In the genomic region with DNA sequence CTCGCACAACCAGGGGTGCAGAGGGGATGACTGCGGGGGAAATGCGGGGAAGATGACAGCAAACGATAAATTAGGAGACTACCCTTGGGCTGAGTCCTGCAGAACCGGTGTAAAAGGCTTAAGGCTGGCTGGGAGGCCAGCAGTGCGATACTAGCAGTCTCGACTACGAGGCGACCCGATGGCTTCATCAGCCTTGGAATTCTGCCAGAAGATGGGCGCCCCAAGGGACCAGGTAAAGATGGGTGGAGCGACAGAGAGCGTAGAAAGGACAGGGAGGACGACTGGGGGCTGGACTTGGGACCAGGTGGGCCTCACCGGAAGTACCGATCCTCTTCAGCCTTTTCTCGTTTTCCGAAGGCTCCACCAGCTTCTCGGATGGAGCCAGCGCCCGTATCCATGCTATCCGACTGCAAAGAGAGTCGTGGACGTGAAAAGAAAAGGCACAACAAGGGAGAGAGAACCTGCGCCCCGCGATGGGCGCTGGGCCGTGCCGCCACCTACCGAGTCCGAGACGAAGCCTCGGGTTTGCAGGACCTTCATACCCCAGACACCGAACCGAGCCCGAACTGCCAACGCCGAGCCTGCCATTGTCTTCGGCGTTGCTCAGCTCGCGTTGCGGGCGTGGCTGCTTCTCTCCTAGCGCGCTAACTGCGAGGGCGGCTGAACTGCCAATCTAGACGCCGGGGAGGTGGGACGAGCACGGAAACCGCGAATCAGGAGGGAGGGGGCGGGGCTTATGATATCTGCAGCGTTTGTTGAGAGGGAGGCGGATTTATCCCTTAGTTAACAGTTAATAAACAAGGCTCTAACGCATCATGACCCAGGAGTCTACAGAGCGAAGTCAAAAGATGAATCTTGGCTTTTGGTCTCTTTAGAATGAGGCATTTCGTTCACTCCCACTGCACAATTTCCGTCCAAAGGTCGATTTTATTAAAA, we compare ENCODE assay signal across 8 mouse cellular contexts. TPM values are rescaled to one million over a fixed set of nuclear protein-coding genes. Genes with fewer than 3 reads are reported as not detected.
DNase-seq lines count a peak whose midpoint lies in the region; ATAC-seq lines count a peak whose summit lies in the region.

A gene (minus strand): TSS at position 679 of the 936 bp plus-strand sequence.

- peak within 1 kb of the TSS; percentile 95 for H3K27ac ChIP-seq in hindbrain, embryonic 12.5 days

- DNase-seq in NIH3T3 (ENCODE audit: low read depth), result peak; percentile 96
- peak; percentile 91 for DNase-seq in cerebellum, adult 9-11 months
- DNase-seq in frontal cortex, postnatal 10 days (ENCODE audit: low spot score in 2 of 2), result peak; percentile 81 to 86
- peak; percentile 87 to 88 for DNase-seq in layer of hippocampus, postnatal 36 days
- DNase-seq in lung, postnatal 36 days, result peak; percentile 96
- peak; percentile 82 for DNase-seq in retina, postnatal 7 days (ENCODE audit: low read depth, low spot score)
- DNase-seq in urinary bladder, adult 2 months (ENCODE audit: low spot score), result peak; percentile 70

- peaks cover 38% of the 10 kb centered on the region for H3K4me1 ChIP-seq in hindbrain, embryonic 12.5 days

- peak within 1 kb of the TSS; percentile 86 for H3K9ac ChIP-seq in hindbrain, embryonic 12.5 days

- under 1% methylated on average over 60 of the region's 63 CpGs for WGBS in hindbrain, embryonic 12.5 days

- H3K4me2 ChIP-seq in hindbrain, embryonic 12.5 days (replicated peaks), result peak within 1 kb of the TSS; percentile 82

- no peaks in the 10 kb centered on the region for H3K27me3 ChIP-seq in hindbrain, embryonic 12.5 days

- peaks cover 25% of the 10 kb centered on the region for H3K36me3 ChIP-seq in hindbrain, embryonic 12.5 days

- peak; percentile 87 for ATAC-seq in hindbrain, embryonic 12.5 days (ENCODE audit: low FRiP score)

- no peaks in the 10 kb centered on the region for H3K9me3 ChIP-seq in hindbrain, embryonic 12.5 days (replicated peaks)

- H3K4me3 ChIP-seq in hindbrain, embryonic 12.5 days, result peak within 1 kb of the TSS; percentile 74

RNA-seq across cellular contexts. Expression of the gene that starts here (rescaled TPM):
- polyA plus RNA-seq in hindbrain, embryonic 12.5 days (2016; fragmentation: Nextera tagmentation; extraction: Ambion mirVana), result 1,136 and 1,234 TPM in 2 replicates
- 100 to 1,000 TPM; 415 to 443 TPM for total RNA-seq in layer of hippocampus, postnatal 36 days (2021)
- 367 and 421 TPM in 2 replicates for polyA plus RNA-seq in urinary bladder, adult 2 months (2012; rRNA removed)

Comparison
In these comparisons a context has a peak if more than half of its experiments do, and no peak if none do; other contexts are left out.
1. Peak in every context shown above with its lines: DNase-seq, ATAC-seq, H3K4me3 ChIP-seq and H3K27ac ChIP-seq.